Mouse (Mus musculus): ENCODE data around the gene Frmpd1.
A peak's percentile ranks its signal among the peaks of the same experiment; 100 is the strongest.

The Frmpd1 gene

GRCm38 (mm10) chr4:45184521-45185330, at the start of gene Frmpd1:
Gene Frmpd1 (plus strand): TSS chr4:45184875.
- peak; percentile 61 for DNase-seq (ENCODE audit: low read depth, low spot score)

GRCm38 (mm10) chr4:45137636-45138035, 47.0 kb upstream of the Frmpd1 start:
- no peak for DNase-seq (ENCODE audit: low read depth, low spot score)

- no peak for DNase-seq (ENCODE audit: low read depth, low spot score)
Measured at GRCm38 (mm10) chr4:45141835-45142234, 42.8 kb upstream of the Frmpd1 start.

- DNase-seq (ENCODE audit: low read depth, low spot score) = peak; percentile 6
Measured at GRCm38 (mm10) chr4:45142411-45142810, 42.3 kb upstream of the Frmpd1 start.

- peak; percentile 5 for DNase-seq (ENCODE audit: low read depth, low spot score)
Measured at GRCm38 (mm10) chr4:45143005-45143404, 41.7 kb upstream of the Frmpd1 start.

- DNase-seq (ENCODE audit: low read depth, low spot score) = no peak
Measured at GRCm38 (mm10) chr4:45156433-45156832, 28.2 kb upstream of the Frmpd1 start.

- DNase-seq (ENCODE audit: low read depth, low spot score) = no peak
Measured at GRCm38 (mm10) chr4:45158608-45159007, 26.1 kb upstream of the Frmpd1 start.

GRCm38 (mm10) chr4:45160773-45161172, 23.9 kb upstream of the Frmpd1 start:
- DNase-seq (ENCODE audit: low read depth, low spot score) = no peak

GRCm38 (mm10) chr4:45163711-45164110, 21.0 kb upstream of the Frmpd1 start:
- DNase-seq (ENCODE audit: low read depth, low spot score) = peak; percentile 38

GRCm38 (mm10) chr4:45165477-45165876, 19.2 kb upstream of the Frmpd1 start:
- peak; percentile 66 for DNase-seq (ENCODE audit: low read depth, low spot score)

- no peak for DNase-seq (ENCODE audit: low read depth, low spot score)
Measured at GRCm38 (mm10) chr4:45165955-45166354, 18.7 kb upstream of the Frmpd1 start.

GRCm38 (mm10) chr4:45171340-45171739, 13.3 kb upstream of the Frmpd1 start:
- no peak for DNase-seq (ENCODE audit: low read depth, low spot score)

GRCm38 (mm10) chr4:45183818-45184520, 706 bp upstream of the Frmpd1 start:
- DNase-seq (ENCODE audit: low read depth, low spot score) = no peak

- no peak for DNase-seq (ENCODE audit: low read depth, low spot score)
Measured at GRCm38 (mm10) chr4:45185331-45185669, 625 bp downstream of the Frmpd1 start.

- no peak for DNase-seq (ENCODE audit: low read depth, low spot score)
Measured at GRCm38 (mm10) chr4:45198296-45198695, 13.6 kb downstream of the Frmpd1 start.

- DNase-seq (ENCODE audit: low read depth, low spot score) = no peak
Measured at GRCm38 (mm10) chr4:45203283-45203682, 18.6 kb downstream of the Frmpd1 start.

GRCm38 (mm10) chr4:45207444-45207843, 22.8 kb downstream of the Frmpd1 start:
- peak; percentile 30 for DNase-seq (ENCODE audit: low read depth, low spot score)

- DNase-seq (ENCODE audit: low read depth, low spot score) = no peak
Measured at GRCm38 (mm10) chr4:45208832-45209363, 24.2 kb downstream of the Frmpd1 start.

GRCm38 (mm10) chr4:45212342-45213063, 27.8 kb downstream of the Frmpd1 start:
- no peak for DNase-seq (ENCODE audit: low read depth, low spot score)

GRCm38 (mm10) chr4:45219946-45220345, 35.3 kb downstream of the Frmpd1 start:
- DNase-seq (ENCODE audit: low read depth, low spot score) = no peak

GRCm38 (mm10) chr4:45222395-45222794, 37.7 kb downstream of the Frmpd1 start:
- no peak for DNase-seq (ENCODE audit: low read depth, low spot score)

GRCm38 (mm10) chr4:45230263-45230662, 45.6 kb downstream of the Frmpd1 start:
- no peak for DNase-seq (ENCODE audit: low read depth, low spot score)
